9 mouse cellular contexts compared by ENCODE assay signal in genomic region chr5:71127721-71128120, GRCm38 (mm10). TPM values are rescaled to one million over a fixed set of nuclear protein-coding genes. Genes with fewer than 3 reads are reported as not detected.
A peak's percentile ranks its signal among the peaks of the same experiment; 100 is the strongest.
DNase-seq lines count a peak whose midpoint lies in the region.
"Had no signal": no experiment of that assay in that cellular context is flagged by ENCODE, and none has a peak within 500 bp of the region (broad histone marks: within the 10 kb centered on the region; RNA-seq: fewer than 3 reads in every experiment).

No protein-coding gene starts in this region.

- peak; percentile 15 to 24 for DNase-seq in kidney, postnatal 4 days
- no peak for DNase-seq in kidney, adult 9 months
- peak; percentile 9 for DNase-seq in R1 (ENCODE audit: low read depth, low spot score)
- peak; percentile 58 to 84 for DNase-seq in layer of hippocampus, adult 18-20 months (ENCODE audit: low spot score in 2 of 2)
- DNase-seq in mesoderm, embryonic 11.5 days (ENCODE audit: low read depth, low spot score), result peak; percentile 12
- DNase-seq in thymus, adult 18-20 months, result no peak
- no peak for DNase-seq in ovary, adult 18-20 months (ENCODE audit: low spot score)
- DNase-seq: cerebellum, postnatal 36 days; kidney, adult 8-10 months had no signal

RNA-seq across cellular contexts. Expression of gene Gabra2, which starts 32.1 kb away (rescaled TPM):
- total RNA-seq in layer of hippocampus, adult 18-20 months (2021), result 100 to 1,000 TPM; 137 TPM

Comparison
In these comparisons a context has a peak if more than half of its experiments do, and no peak if none do; other contexts are left out.
1. DNase-seq: peak in kidney, postnatal 4 days (2 of 2), R1 (single experiment), layer of hippocampus, adult 18-20 months (2 of 2) and mesoderm, embryonic 11.5 days (single experiment); none in kidney, adult 9 months (single experiment), thymus, adult 18-20 months (0 of 2) and ovary, adult 18-20 months (single experiment).